9 mouse cellular contexts compared by ENCODE assay signal in the genomic region with DNA sequence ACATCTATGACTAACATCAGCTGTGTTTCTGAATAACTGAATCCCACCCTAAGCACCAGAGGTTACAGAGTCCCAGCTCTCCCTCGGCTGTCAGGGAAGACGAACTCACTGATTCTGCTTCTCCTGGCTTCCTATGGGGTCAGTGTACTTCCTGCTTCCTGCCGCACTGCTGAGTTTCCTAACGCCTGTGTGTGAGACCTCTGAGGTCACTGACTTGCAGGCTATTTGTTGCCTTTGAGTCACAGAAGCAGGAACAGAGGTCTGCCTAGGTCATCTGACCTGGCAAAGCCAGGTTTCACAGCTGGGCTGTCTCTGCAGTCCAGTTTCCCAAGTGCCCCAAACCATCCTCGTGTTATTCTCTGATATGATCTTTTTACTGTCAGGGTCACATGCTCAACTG. TPM values are rescaled to one million over a fixed set of nuclear protein-coding genes. Genes with fewer than 3 reads are reported as not detected.
DNase-seq lines count a peak whose midpoint lies in the region; ATAC-seq and TF ChIP-seq lines count a peak whose summit lies in the region.
"Had no signal": no experiment of that assay in that cellular context is flagged by ENCODE, and none has a peak within 500 bp of the region (broad histone marks: within the 10 kb centered on the region; RNA-seq: fewer than 3 reads in every experiment).

No protein-coding gene starts in this region.

- peak; percentile 59 for DNase-seq in gastrocnemius, adult 2 months
- DNase-seq in gastrocnemius, postnatal 36 days = no peak
- peak; percentile 36 for DNase-seq in heart, postnatal 25 days (ENCODE audit: low spot score)
- peak; percentile 21 for DNase-seq in splenic B cell, adult 2 months (ENCODE audit: low read depth, low spot score)
- DNase-seq in left cerebral cortex, postnatal 25 days (ENCODE audit: low spot score in 2 of 2) = no peak
- no peak for DNase-seq in cerebellum, postnatal 4 days (ENCODE audit: low spot score in 2 of 2)
- no peak for DNase-seq in cerebellum, adult 11 months

- H3K4me2 ChIP-seq in liver, embryonic 15.5 days = 0 out of 2 replicates have a peak overlapping the region, but pooled peaks have one; percentile 9
- H3K4me2 ChIP-seq: midbrain, embryonic 12.5 days had no signal

- peak overlapping the region; percentile 48 for H3K4me3 ChIP-seq in gastrocnemius, adult 2 months
- H3K4me3 ChIP-seq in liver, embryonic 15.5 days (replicated peaks) = no peak overlapping the region
- H3K4me3 ChIP-seq: midbrain, embryonic 12.5 days had no signal

- 5% methylated on average over 5 of the region's 5 CpGs for WGBS in liver, embryonic 15.5 days (ENCODE audit: insufficient replicate concordance)

- H3K9ac ChIP-seq in liver, embryonic 15.5 days = no peak overlapping the region
- H3K9ac ChIP-seq: midbrain, embryonic 12.5 days had no signal

- intact Hi-C loops in gastrocnemius, adult 2 months (cut with DNase I) = no loop called here
- intact Hi-C loops in gastrocnemius, postnatal 36 days (cut with DNase I) = no loop called here
- intact Hi-C loops in heart, postnatal 25 days (cut with DNase I) = no loop called here
- intact Hi-C loops in left cerebral cortex, postnatal 25 days (cut with DNase I) = no loop called here

- no peaks in the 10 kb centered on the region for H3K9me3 ChIP-seq in liver, embryonic 15.5 days (replicated peaks)
- H3K9me3 ChIP-seq: midbrain, embryonic 12.5 days had no signal

- H3K27me3 ChIP-seq in liver, embryonic 15.5 days = no peaks in the 10 kb centered on the region
- no peaks in the 10 kb centered on the region for H3K27me3 ChIP-seq in splenic B cell, adult 2 months (ENCODE audit: control insufficient read depth, insufficient read depth, low read length, poor library complexity, severe bottlenecking)
- H3K27me3 ChIP-seq: midbrain, embryonic 12.5 days had no signal

- H3K4me1 ChIP-seq in liver, embryonic 15.5 days (replicated peaks) = peaks cover 41% of the 10 kb centered on the region

- peak overlapping the region; percentile 66 for H3K27ac ChIP-seq in gastrocnemius, adult 2 months
- H3K27ac ChIP-seq in liver, embryonic 15.5 days (replicated peaks) = no peak overlapping the region; the same call in 1 of the 2 replicates
- H3K27ac ChIP-seq: midbrain, embryonic 12.5 days had no signal

- H3K36me3 ChIP-seq in liver, embryonic 15.5 days (replicated peaks) = no peaks in the 10 kb centered on the region
- H3K36me3 ChIP-seq in splenic B cell, adult 2 months (ENCODE audit: control insufficient read depth, insufficient read depth, low read length, poor library complexity, severe bottlenecking) = no peaks in the 10 kb centered on the region
- H3K36me3 ChIP-seq: midbrain, embryonic 12.5 days had no signal

- ATAC-seq in liver, embryonic 15.5 days (ENCODE audit: insufficient read depth) = peak; percentile 61; the same call in 1 of the 2 replicates

- TF ChIP-seq CTCF in gastrocnemius, adult 2 months (IDR thresholded peaks at IDR 0.05) = no peak

RNA-seq across cellular contexts. Expression of a gene that starts 30.0 kb away (rescaled TPM):
- 10 to 100 TPM in 1 of 2 experiments, 1 to 10 TPM in 1; 7.8 to 10.6 TPM for total RNA-seq in gastrocnemius, adult 2 months (2021)
- total RNA-seq in gastrocnemius, postnatal 36 days (2021) = 1 to 10 TPM; 6.9 TPM
- total RNA-seq in heart, postnatal 25 days (2021) = 10 to 100 TPM; 12.7 to 14.6 TPM
- 2.4 TPM in 2 replicates for polyA plus RNA-seq in liver, embryonic 15.5 days (2015; fragmentation: Nextera tagmentation; extraction: Ambion mirVana)
- 10 to 100 TPM; 56.4 to 57.8 TPM for total RNA-seq in left cerebral cortex, postnatal 25 days (2021)

Comparison
In these comparisons a context has a peak if more than half of its experiments do, and no peak if none do; other contexts are left out.
1. DNase-seq: peak in gastrocnemius, adult 2 months (single experiment), heart, postnatal 25 days (single experiment) and splenic B cell, adult 2 months (single experiment); none in gastrocnemius, postnatal 36 days (0 of 2), left cerebral cortex, postnatal 25 days (0 of 2), cerebellum, postnatal 4 days (0 of 2) and cerebellum, adult 11 months (single experiment).